Mouse (Mus musculus): ENCODE measurements around the gene Olfr213. TPM values are rescaled to one million over a fixed set of nuclear protein-coding genes. Genes with fewer than 3 reads are reported as not detected.

Olfr213 gene
- total and polyA plus RNA-seq, 3 experiments, result not detected

Other genes with a start within 250 kb of the Olfr213 start
- gene March8, start 200.4 kb upstream of the Olfr213 start, total RNA-seq (2012; rRNA removed), result 20.8 and 22.7 TPM in 2 replicates
- gene March8, start 200.4 kb upstream of the Olfr213 start, polyA plus RNA-seq (2012; ENCODE audit: insufficient read depth in 1 of 2, insufficient read length in 2 of 2, low read depth in 1 of 2, low replicate concordance in 2 of 2, missing spikeins in 1 of 2), result 10 to 100 TPM in 1 of 2 experiments, not detected in 1; 24.9 TPM
- 1.1 and 1.6 TPM in 2 replicates for gene Alox5, start 77.3 kb upstream of the Olfr213 start, total RNA-seq (2012; rRNA removed)
- gene Alox5, start 77.3 kb upstream of the Olfr213 start, polyA plus RNA-seq (2012; ENCODE audit: insufficient read depth in 1 of 2, insufficient read length in 2 of 2, low read depth in 1 of 2, low replicate concordance in 2 of 2, missing spikeins in 1 of 2), result 1 to 10 TPM in 1 of 2 experiments, not detected in 1; 5.7 TPM
- not detected in 2 replicates for gene Olfr211, start 49.4 kb upstream of the Olfr213 start, total RNA-seq (2012; rRNA removed)
- gene Olfr211, start 49.4 kb upstream of the Olfr213 start, polyA plus RNA-seq (2012; ENCODE audit: insufficient read depth in 1 of 2, insufficient read length in 2 of 2, low read depth in 1 of 2, low replicate concordance in 2 of 2, missing spikeins in 1 of 2), result not detected
- not detected in 2 replicates for gene Olfr212, start 31.9 kb upstream of the Olfr213 start, total RNA-seq (2012; rRNA removed)
- gene Olfr212, start 31.9 kb upstream of the Olfr213 start, polyA plus RNA-seq (2012; ENCODE audit: insufficient read depth in 1 of 2, insufficient read length in 2 of 2, low read depth in 1 of 2, low replicate concordance in 2 of 2, missing spikeins in 1 of 2), result under 1 TPM in 1 of 2 experiments, not detected in 1; 0.03 TPM
- 0.72 and 2.0 TPM in 2 replicates for gene Gm5580, start 12.7 kb downstream of the Olfr213 start, total RNA-seq (2012; rRNA removed)
- under 1 TPM in 1 of 2 experiments, not detected in 1; 0.54 TPM for gene Gm5580, start 12.7 kb downstream of the Olfr213 start, polyA plus RNA-seq (2012; ENCODE audit: insufficient read depth in 1 of 2, insufficient read length in 2 of 2, low read depth in 1 of 2, low replicate concordance in 2 of 2, missing spikeins in 1 of 2)
- gene Olfr214, start 15.8 kb downstream of the Olfr213 start, total RNA-seq (2012; rRNA removed), result not detected in 2 replicates
- not detected for gene Olfr214, start 15.8 kb downstream of the Olfr213 start, polyA plus RNA-seq (2012; ENCODE audit: insufficient read depth in 1 of 2, insufficient read length in 2 of 2, low read depth in 1 of 2, low replicate concordance in 2 of 2, missing spikeins in 1 of 2)
- not detected in 2 replicates for gene Olfr215, start 45.7 kb downstream of the Olfr213 start, total RNA-seq (2012; rRNA removed)
- under 1 TPM in 1 of 2 experiments, not detected in 1; 0.04 TPM for gene Olfr215, start 45.7 kb downstream of the Olfr213 start, polyA plus RNA-seq (2012; ENCODE audit: insufficient read depth in 1 of 2, insufficient read length in 2 of 2, low read depth in 1 of 2, low replicate concordance in 2 of 2, missing spikeins in 1 of 2)
- gene Zfp422, start 90.5 kb downstream of the Olfr213 start, total RNA-seq (2012; rRNA removed), result not detected in 2 replicates
- gene Zfp422, start 90.5 kb downstream of the Olfr213 start, polyA plus RNA-seq (2012; ENCODE audit: insufficient read depth in 1 of 2, insufficient read length in 2 of 2, low read depth in 1 of 2, low replicate concordance in 2 of 2, missing spikeins in 1 of 2), result under 1 TPM in 1 of 2 experiments, not detected in 1; 0.32 TPM
- not detected in 2 replicates for gene Depp1, start 112.2 kb downstream of the Olfr213 start, total RNA-seq (2012; rRNA removed)
- not detected for gene Depp1, start 112.2 kb downstream of the Olfr213 start, polyA plus RNA-seq (2012; ENCODE audit: insufficient read depth in 1 of 2, insufficient read length in 2 of 2, low read depth in 1 of 2, low replicate concordance in 2 of 2, missing spikeins in 1 of 2)
- gene Rassf4, start 135.5 kb downstream of the Olfr213 start, total RNA-seq (2012; rRNA removed), result 0.07 and 0.08 TPM in 2 replicates
- under 1 TPM in 1 of 2 experiments, not detected in 1; 0.08 TPM for gene Rassf4, start 135.5 kb downstream of the Olfr213 start, polyA plus RNA-seq (2012; ENCODE audit: insufficient read depth in 1 of 2, insufficient read length in 2 of 2, low read depth in 1 of 2, low replicate concordance in 2 of 2, missing spikeins in 1 of 2)
- gene Tmem72, start 178.5 kb downstream of the Olfr213 start, total RNA-seq (2012; rRNA removed), result under 0.01 and 0.04 TPM in 2 replicates
- gene Tmem72, start 178.5 kb downstream of the Olfr213 start, polyA plus RNA-seq (2012; ENCODE audit: insufficient read depth in 1 of 2, insufficient read length in 2 of 2, low read depth in 1 of 2, low replicate concordance in 2 of 2, missing spikeins in 1 of 2), result under 1 TPM in 1 of 2 experiments, not detected in 1; 0.01 TPM